Mouse (Mus musculus) midbrain, embryonic 12.5 days (tissue): ENCODE measurements around the gene Alg1. TPM values are rescaled to one million over a fixed set of nuclear protein-coding genes. Genes with fewer than 3 reads are reported as not detected.

Source experiments
- ATAC-seq: fragments of 200-750 bp; cut with Nextera tagmentation; 2 replicates; pipeline ENCODE4 v1.8.0; 2017; ENCODE audit warnings: low read depth, moderate TSS enrichment, moderate library complexity; ENCODE audit not compliant: low FRiP score
- H3K27ac ChIP-seq: fragments of 300-500 bp; sonication (generic); replicated peaks from 2 replicates; pipeline ENCODE4 v1.5.1; 2016; ENCODE audit warnings: mild to moderate bottlenecking
- H3K27me3 ChIP-seq: fragments of 300-500 bp; sonication (generic); 2 replicates; pipeline ENCODE4 v1.6.1; 2016; ENCODE audit warnings: mild to moderate bottlenecking
- H3K36me3 ChIP-seq: fragments of 300-500 bp; sonication (generic); 2 replicates; pipeline ENCODE4 v1.6.1; 2016
- H3K4me1 ChIP-seq: fragments of 300-500 bp; sonication (generic); 2 replicates; pipeline ENCODE4 v1.6.1; 2016
- H3K4me2 ChIP-seq: fragments of 300-500 bp; sonication (generic); replicated peaks from 2 replicates; pipeline ENCODE4 v1.6.1; 2016; ENCODE audit warnings: mild to moderate bottlenecking, moderate library complexity
- H3K4me3 ChIP-seq: fragments of 300-500 bp; sonication (generic); 2 replicates; pipeline ENCODE4 v1.5.1; 2016; ENCODE audit warnings: mild to moderate bottlenecking
- H3K9ac ChIP-seq: fragments of 300-500 bp; sonication (generic); replicated peaks from 2 replicates; pipeline ENCODE4 v1.6.1; 2016; ENCODE audit warnings: mild to moderate bottlenecking, moderate library complexity
- H3K9me3 ChIP-seq: fragments of 300-500 bp; sonication (generic); 2 replicates; pipeline ENCODE4 v1.6.1; 2016; ENCODE audit warnings: mild to moderate bottlenecking
- WGBS: fragments of 180-500 bp; shearing (Covaris S2); methylation state at CpG from one replicate; pipeline ENCODE4 v1.1.7; 2016; 5-methylcytosine and 5-hydroxymethylcytosine counted together
- polyA plus RNA-seq: library from polyadenylated mRNA; unstranded; fragments of >200 nt; fragmentation: Nextera tagmentation; extraction: Ambion mirVana; gene quantifications from 2 replicates; pipeline ENCODE4 v1.2.1, GENCODE M21; 2016

Alg1 gene
- polyA plus RNA-seq, 1 experiment from 2014 or later = 27.0 TPM

- H3K27me3 ChIP-seq = no peaks in the 10 kb centered on the region
- WGBS = 93% methylated on average over 6 of the region's 6 CpGs
- no peak overlapping the region for H3K27ac ChIP-seq
- H3K9me3 ChIP-seq = no peaks in the 10 kb centered on the region
- ATAC-seq = no peak
- H3K36me3 ChIP-seq = peaks cover 64% of the 10 kb centered on the region
- no peak overlapping the region for H3K4me2 ChIP-seq
- no peak overlapping the region for H3K9ac ChIP-seq
- H3K4me1 ChIP-seq = no peaks in the 10 kb centered on the region
- no peak overlapping the region for H3K4me3 ChIP-seq
Measured at GRCm38 (mm10) chr16:5242882-5243281, 9.5 kb downstream of the Alg1 start.

DNA sequence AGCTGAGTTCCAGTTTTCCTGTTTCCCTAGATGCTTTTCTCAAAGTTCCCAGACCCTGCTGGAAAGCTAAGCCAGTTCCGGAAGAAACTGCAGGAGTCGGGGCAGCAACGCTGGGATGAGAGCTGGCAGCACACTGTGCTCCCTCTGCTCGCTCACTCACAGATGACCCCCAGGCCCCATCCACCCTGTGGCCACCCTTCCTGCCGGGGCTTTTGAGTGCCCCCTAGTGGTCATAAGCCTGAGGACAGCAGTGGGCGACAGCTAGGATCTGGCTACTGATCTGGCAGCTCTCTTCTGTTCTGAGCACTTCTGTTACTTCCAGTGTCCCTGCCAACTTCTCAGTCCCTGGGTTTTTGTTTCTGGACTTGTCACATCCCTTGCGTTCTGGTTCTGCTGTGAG, 11.0 kb downstream of the Alg1 start:
- Histone ChIP-seq H3K9ac (no peak overlapping the region), H3K4me2 (no peak overlapping the region), H3K4me1 (no peaks in the 10 kb centered on the region), H3K27ac (no peak overlapping the region), H3K36me3 (peaks cover 74% of the 10 kb centered on the region), H3K4me3 (no peak overlapping the region), H3K27me3 (no peaks in the 10 kb centered on the region), H3K9me3 (no peaks in the 10 kb centered on the region)
- no peak for ATAC-seq
- 32% methylated on average over 7 of the region's 7 CpGs for WGBS

DNA sequence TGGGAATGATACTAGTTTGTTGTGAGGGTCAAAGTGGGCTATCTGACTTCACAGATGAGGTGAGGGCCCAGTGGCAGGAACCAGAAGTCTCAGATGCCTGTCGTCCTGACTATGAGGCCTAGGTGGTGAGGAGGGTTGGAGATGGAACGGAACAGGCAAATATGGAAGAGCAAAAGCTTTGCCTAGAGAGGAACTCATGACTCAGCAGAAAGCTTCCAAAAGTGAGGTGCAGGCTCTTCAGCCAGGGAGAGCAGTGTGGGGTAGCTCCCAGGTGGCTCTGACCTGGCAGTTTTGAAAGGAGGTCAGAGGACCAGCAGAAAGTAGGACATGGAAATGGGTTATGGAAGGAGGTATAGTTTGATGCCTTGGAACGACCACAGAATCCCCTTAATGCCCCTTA, 17.5 kb downstream of the Alg1 start:
- H3K27ac ChIP-seq = no peak overlapping the region
- no peak overlapping the region for H3K9ac ChIP-seq
- H3K27me3 ChIP-seq = no peaks in the 10 kb centered on the region
- no peaks in the 10 kb centered on the region for H3K9me3 ChIP-seq
- H3K4me1 ChIP-seq = peaks cover 10% of the 10 kb centered on the region
- peaks cover 26% of the 10 kb centered on the region for H3K36me3 ChIP-seq
- H3K4me3 ChIP-seq = no peak overlapping the region
- H3K4me2 ChIP-seq = no peak overlapping the region
- ATAC-seq = no peak
- WGBS = 87% methylated on average over 3 of the region's 3 CpGs

DNA sequence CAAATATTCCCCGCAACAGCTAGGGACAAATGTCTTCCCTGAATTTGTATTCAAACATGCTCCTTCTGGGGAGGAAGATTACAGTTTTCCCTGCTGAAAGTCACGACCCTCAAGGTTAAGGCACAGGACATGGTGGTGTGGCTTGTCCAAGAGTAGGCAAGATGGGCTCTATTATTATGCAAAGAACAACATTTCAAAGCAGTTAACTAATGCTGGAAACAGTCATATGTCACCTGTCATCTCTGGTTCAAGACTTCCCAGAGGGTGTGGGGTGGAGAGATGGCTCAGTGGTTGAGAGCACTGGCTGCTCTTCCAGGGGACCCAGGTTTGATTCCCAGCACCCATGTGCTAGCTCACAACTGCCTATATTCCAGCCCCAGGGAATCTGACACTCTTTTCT, 18.8 kb downstream of the Alg1 start:
- WGBS = 88% methylated on average over 2 of the region's 2 CpGs
- Histone ChIP-seq H3K4me2 (no peak overlapping the region), H3K27me3 (no peaks in the 10 kb centered on the region), H3K9ac (no peak overlapping the region), H3K9me3 (no peaks in the 10 kb centered on the region), H3K4me3 (no peak overlapping the region), H3K4me1 (peaks cover 14% of the 10 kb centered on the region), H3K36me3 (peaks cover 21% of the 10 kb centered on the region), H3K27ac (no peak overlapping the region)
- no peak for ATAC-seq

DNA sequence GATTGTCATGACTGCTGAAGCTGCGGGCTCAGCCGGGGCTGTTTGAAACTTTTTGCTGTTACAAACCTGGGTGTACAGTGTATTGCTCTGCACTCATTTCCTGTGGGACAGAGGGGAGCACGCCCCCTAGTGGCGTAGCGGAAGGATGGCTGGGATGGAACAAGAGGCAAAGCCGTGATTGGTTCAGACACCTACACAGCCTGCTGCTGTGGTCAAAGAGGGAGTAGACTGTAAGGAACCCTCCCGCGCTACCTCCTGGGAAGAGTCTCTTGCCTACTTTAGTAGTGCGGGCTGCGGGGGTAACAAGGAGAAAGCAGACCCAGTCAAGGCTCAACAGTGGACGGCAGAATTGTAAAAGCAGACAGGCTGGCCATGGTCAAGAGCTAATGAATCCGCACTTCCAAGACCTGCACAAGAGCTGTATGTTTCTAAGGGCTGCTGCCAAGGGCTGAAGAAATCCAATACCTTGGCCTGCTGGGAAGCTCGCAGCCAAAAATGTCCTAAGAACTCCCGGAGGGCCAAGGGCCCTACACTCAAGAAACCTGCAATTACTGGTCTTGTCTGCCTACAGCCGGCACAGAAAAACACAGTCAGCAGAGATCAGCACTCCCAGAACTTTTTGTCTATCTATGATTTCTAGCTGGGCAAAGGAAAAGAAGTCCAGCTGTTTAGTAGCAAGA, 21.1 kb downstream of the Alg1 start:
- Histone ChIP-seq H3K27me3 (no peaks in the 10 kb centered on the region), H3K4me1 (peaks cover 14% of the 10 kb centered on the region), H3K4me3 (peak overlapping the region; percentile 55), H3K9me3 (no peaks in the 10 kb centered on the region), H3K36me3 (no peaks in the 10 kb centered on the region), H3K9ac (peak overlapping the region; percentile 62; the same call in 1 of the 2 replicates), H3K27ac (peak overlapping the region; percentile 49; the same call in 1 of the 2 replicates), H3K4me2 (peak overlapping the region; percentile 70)
- peak; percentile 31 for ATAC-seq
- 8% methylated on average over 15 of the region's 15 CpGs for WGBS

GRCm38 (mm10) chr16:5255081-5255740, 21.8 kb downstream of the Alg1 start:
- Histone ChIP-seq H3K9ac (peak overlapping the region; percentile 62), H3K27ac (no peak overlapping the region; the same call in 1 of the 2 replicates), H3K4me2 (peak overlapping the region; percentile 70), H3K27me3 (no peaks in the 10 kb centered on the region), H3K4me1 (peaks cover 14% of the 10 kb centered on the region), H3K9me3 (no peaks in the 10 kb centered on the region), H3K4me3 (peak overlapping the region; percentile 55), H3K36me3 (no peaks in the 10 kb centered on the region)
- no peak for ATAC-seq
- WGBS = 2% methylated on average over 27 of the region's 27 CpGs

GRCm38 (mm10) chr16:5255779-5256496, 22.5 kb downstream of the Alg1 start, which contains the start of gene Eef2kmt:
TSS of gene Eef2kmt (minus strand) at chr16:5255983.
- no peaks in the 10 kb centered on the region for H3K27me3 ChIP-seq
- WGBS = 1% methylated on average over 55 of the region's 57 CpGs
- peak within 1 kb of the TSS; percentile 70 for H3K4me2 ChIP-seq
- H3K9ac ChIP-seq = peak within 1 kb of the TSS; percentile 62
- peak; percentile 96 for ATAC-seq
- H3K4me3 ChIP-seq = peak within 1 kb of the TSS; percentile 55
- no peaks in the 10 kb centered on the region for H3K36me3 ChIP-seq
- H3K27ac ChIP-seq = peak within 1 kb of the TSS; percentile 77
- H3K9me3 ChIP-seq = no peaks in the 10 kb centered on the region
- peaks cover 14% of the 10 kb centered on the region for H3K4me1 ChIP-seq

DNA sequence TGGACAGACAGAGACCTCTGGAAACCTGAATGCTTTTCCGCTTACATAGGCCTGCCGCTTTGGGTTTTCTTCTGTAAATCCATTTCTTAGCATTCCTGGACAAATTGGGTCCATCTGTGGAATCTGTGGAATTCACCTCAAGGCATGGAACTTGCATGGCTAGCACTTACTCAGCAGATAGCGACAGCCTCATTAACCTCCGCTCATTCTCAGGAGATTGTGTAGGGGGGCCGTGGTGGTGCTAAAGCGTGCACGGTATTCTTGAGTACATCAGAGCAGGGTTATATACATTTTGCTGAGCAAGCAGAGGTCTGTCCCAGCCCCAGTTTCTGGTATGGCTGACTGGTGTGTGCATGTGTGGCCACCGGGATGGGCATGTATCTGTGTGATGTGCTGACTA, 29.7 kb downstream of the Alg1 start:
- H3K4me3 ChIP-seq = no peak overlapping the region
- H3K36me3 ChIP-seq = no peaks in the 10 kb centered on the region
- peaks cover 5% of the 10 kb centered on the region; the same call in 1 of the 2 replicates for H3K9me3 ChIP-seq
- WGBS = 77% methylated on average over 8 of the region's 8 CpGs
- H3K4me2 ChIP-seq = no peak overlapping the region
- H3K9ac ChIP-seq = no peak overlapping the region
- no peaks in the 10 kb centered on the region for H3K27me3 ChIP-seq
- H3K4me1 ChIP-seq = no peaks in the 10 kb centered on the region
- no peak for ATAC-seq
- no peak overlapping the region for H3K27ac ChIP-seq

- 83% methylated on average over 7 of the region's 7 CpGs for WGBS
- ATAC-seq = no peak
- no peaks in the 10 kb centered on the region for H3K36me3 ChIP-seq
- no peaks in the 10 kb centered on the region for H3K27me3 ChIP-seq
- H3K4me3 ChIP-seq = no peak overlapping the region
- H3K27ac ChIP-seq = no peak overlapping the region
- H3K4me1 ChIP-seq = no peaks in the 10 kb centered on the region
- peaks cover 5% of the 10 kb centered on the region; the same call in 1 of the 2 replicates for H3K9me3 ChIP-seq
- H3K4me2 ChIP-seq = no peak overlapping the region
- H3K9ac ChIP-seq = no peak overlapping the region
Measured at GRCm38 (mm10) chr16:5263926-5264325, 30.5 kb downstream of the Alg1 start.

GRCm38 (mm10) chr16:5271411-5272035, 38.1 kb downstream of the Alg1 start:
- Histone ChIP-seq H3K27me3 (0 out of 2 replicates have a peak, but pooled peaks cover 7% of the 10 kb centered on the region), H3K4me3 (no peak overlapping the region), H3K4me1 (no peaks in the 10 kb centered on the region), H3K9me3 (no peaks in the 10 kb centered on the region), H3K27ac (no peak overlapping the region), H3K9ac (no peak overlapping the region), H3K4me2 (no peak overlapping the region), H3K36me3 (no peaks in the 10 kb centered on the region)
- no peak for ATAC-seq
- WGBS = 88% methylated on average over 4 of the region's 4 CpGs

- no peak for ATAC-seq
- Histone ChIP-seq H3K4me1 (no peaks in the 10 kb centered on the region), H3K27ac (no peak overlapping the region), H3K9ac (no peak overlapping the region), H3K9me3 (no peaks in the 10 kb centered on the region), H3K27me3 (0 out of 2 replicates have a peak, but pooled peaks cover 7% of the 10 kb centered on the region), H3K36me3 (no peaks in the 10 kb centered on the region), H3K4me3 (no peak overlapping the region), H3K4me2 (no peak overlapping the region)
- 78% methylated on average over 3 of the region's 3 CpGs for WGBS
Measured at GRCm38 (mm10) chr16:5272371-5272770, 39.0 kb downstream of the Alg1 start.
